Mouse (Mus musculus): ENCODE data around the gene Mical2.

Gene Mical2

DNA sequence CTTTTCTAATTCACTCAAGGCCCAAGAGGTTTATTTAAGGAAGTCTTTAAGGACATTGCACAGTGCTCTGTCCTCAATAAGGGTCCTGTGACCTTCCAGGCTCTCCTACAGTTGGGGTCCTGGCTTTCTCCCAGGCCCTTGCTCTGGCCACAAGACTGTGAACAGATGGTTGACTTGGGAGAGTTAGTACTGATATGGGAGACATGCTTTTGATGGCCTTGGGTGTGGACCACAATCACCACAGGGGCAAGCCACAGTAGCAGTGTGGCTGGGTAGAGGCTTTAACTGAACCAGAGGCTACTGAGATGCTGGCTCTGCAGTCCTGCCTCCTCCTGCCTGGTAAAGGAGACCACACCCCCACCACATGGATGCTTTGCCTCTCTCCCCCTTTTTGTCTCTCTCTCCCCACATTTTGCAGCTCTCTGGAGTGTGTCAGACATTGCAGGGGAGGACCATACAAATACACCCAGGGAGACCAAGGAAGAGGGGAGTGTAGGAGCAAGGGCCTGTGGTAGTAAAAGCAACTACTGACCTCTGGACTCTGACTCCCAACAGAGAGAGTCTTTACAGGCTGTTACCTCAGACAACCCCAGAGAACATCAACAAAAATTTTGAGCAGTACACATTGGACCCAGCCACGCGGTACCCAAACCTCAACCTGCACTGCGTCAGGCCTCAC lies 94.5 kb downstream of the Mical2 start:
- peak in 1 of 2 experiments; percentile 49 for DNase-seq

DNA sequence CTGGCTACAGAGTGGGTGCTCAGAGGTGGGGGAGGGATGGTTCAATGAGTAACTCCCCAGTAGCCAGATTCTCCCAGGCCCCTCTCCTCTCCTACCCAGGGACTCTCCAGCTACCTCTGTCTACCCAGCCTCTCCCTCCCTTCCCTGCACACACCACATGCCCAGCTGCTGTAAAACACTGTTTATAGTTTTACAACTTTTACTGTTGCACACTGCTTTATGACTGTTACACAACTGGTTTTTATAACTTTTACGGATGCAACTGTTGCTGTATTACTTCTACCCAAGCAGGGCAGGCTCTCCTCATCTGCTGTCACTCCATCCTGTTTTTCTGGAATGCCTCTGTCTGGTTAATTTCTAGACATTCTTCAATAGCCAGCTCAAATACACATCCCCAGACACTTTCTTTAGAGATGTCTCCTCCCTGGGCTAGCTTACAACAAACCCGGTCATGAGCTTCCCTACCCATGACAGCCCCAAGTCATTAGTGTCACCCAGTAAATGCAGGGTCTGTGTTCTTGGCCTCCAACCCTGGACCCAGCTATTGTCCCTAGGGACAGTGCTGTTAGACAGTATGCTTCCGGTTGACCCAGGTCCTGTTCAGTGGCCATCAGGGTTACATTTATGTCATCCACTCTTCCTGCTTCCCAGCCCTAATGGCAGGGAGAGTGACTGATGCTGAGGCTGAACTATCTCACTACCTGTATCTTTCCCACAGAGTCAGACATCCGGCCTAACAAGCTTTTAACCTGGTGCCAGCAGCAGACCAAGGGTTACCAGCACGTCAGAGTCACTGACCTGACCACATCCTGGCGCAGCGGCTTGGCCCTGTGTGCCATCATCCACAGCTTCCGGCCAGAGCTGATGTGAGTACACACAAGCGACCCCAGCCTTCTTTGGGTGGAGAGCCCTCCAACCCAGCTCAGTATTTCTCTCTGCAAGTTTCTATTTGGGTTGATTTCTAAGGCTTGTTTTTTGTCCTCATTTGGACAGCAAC lies 96.4 kb downstream of the Mical2 start:
- no peak for DNase-seq

DNA sequence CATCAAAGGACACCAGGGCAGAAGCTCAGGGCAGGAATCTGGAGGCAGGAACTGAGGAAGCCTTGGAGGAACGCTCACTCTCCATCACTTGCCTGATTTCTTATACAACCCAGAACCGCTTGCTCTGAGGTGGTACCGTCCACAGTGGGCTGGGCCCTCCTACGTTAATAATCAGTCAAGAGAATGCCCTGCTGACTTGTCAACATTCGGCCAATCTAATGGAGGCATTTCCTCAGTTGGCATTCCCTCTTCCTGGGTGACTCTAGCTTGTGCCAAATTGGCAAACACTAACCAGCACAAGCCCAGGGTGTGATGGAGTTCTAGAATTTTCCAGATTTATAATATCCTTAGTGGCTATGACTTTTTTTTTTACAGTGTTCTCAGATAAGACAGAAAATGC lies 98.9 kb downstream of the Mical2 start:
- no peak for DNase-seq

DNA sequence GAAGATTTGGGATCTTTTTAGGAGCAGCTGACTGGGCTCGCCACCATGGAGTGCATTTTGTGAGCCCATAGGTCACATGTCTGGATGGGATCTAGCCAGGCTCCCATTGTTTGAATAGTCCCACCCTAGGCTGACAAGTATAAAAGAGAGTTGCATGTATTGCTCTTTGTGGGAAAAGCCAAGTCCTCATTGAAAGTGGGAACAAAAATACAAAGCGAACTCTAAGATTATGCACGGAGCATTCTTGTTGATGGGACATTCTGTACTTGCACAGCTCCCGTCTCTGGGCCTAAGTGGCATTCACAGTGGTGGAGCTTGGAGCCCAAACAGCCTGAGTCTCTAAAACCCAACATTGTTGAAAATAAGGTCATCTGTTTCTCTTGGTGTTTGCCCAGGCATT lies 101.2 kb downstream of the Mical2 start:
- DNase-seq = no peak

DNA sequence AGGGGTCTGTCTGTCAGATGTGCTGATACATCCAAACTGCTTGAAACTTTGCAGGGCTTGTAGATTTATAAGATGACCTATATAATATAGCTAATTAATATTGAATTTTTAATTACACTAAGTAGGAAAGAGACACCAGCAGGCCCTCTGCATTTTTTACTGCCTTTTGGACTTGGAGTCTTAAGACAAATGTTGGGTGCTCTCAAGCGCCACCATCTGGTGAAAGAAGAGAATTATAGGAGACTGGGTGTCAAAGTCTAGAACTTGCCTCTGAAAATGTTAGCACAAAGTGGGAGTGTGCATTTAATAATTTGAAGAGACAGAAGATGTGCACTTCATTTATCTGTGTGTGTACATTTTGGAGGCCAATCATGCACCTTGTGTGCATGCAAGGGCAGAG lies 103.3 kb downstream of the Mical2 start:
- DNase-seq = peak; percentile 66 to 78

DNA sequence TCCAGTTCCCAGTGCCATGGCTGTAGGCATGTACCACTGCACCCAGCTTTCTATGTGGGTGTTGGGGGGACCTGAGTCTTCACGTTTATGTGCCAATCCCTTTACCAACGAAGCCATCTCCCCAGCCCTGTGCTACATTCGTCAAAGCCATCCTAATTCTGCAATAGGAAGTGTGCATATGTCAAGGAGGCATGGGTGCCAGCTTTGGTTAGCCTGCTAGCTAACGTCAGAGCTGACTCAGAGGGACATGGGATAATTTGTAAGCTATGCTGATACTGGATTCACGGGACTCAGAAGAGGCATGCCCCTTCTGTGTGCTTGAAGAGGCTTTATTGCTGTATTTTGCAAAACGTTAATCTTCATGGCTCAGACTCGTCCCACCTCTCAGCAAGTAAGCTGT lies 103.8 kb downstream of the Mical2 start:
- DNase-seq = peak; percentile 37 to 42

DNA sequence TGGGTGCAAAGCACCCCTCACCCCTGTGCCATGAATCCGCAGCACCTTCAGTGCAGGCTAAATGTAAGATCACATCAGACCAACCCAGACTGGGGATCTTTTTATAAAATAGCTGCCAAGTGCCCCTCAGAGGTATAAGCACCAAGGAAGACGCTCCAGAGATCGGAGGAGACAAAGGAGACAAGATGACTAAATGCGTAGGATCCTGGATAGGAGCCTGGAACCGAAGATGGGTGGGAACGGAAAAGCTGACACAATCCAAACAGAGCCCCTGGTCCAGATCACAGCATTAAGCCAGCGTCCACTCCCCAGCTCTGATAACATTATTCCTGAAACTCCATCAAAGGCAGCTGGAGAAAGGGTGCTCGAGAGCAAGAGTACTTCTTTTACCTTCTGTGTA lies 105.3 kb downstream of the Mical2 start:
- no peak for DNase-seq

DNA sequence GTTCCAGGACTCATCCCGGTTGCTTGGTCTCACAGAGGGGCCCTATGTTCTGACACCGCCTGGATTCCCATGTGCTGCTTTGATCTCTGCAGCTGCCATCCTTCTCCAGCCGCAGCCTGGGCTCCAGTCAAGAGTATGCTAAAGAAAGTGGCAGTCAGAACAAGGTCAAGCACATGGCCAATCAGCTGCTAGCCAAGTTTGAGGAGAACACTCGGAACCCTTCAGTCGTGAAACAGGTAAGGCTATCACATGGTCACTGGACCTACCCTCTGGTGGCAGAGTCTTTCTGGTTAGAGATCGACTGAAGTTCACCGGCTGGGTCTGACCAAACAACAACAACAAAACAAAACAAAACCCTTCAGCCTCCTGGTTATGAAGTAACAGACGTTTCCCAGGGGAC lies 106.1 kb downstream of the Mical2 start:
- no peak for DNase-seq

DNA sequence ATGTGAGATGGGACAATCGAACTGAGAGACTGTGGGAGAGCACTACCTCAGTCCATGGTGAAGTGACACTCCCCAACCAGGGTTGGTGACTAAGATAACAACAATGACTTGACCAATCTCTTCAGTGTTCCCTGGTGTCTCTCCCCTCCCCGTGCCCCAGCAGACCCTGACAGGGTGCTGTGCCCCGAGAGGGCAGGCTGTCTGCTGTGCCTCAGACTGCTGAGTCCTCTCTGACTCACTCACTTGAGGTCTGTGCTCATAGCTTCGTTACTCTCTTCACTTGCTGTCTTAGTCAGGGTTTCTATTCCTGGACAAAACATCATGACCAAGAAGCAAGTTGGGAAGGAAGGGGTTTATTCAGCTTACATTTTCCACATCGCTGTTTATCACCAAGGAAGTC lies 106.8 kb downstream of the Mical2 start:
- no peak for DNase-seq

DNA sequence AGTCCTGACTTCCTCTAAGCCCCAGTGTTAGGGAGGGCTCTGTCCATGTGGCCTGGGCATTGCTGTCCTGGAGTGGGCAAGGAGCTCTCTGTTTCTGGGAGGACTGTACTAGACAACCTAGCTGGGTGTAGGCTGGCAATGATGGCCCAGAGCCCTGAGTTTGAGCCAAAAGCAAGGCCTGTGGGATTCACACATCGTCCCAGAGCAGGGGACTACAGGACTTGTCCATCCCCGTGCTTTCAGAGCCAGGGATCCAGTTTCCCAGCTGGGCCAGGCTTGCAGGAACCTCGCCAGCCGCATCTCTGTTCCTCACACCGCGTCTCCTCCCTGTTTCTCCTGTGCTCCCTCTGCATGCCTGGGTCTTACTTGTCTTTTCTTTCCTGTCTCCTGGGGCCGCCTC lies 107.7 kb downstream of the Mical2 start:
- DNase-seq = peak; percentile 41 to 49

DNA sequence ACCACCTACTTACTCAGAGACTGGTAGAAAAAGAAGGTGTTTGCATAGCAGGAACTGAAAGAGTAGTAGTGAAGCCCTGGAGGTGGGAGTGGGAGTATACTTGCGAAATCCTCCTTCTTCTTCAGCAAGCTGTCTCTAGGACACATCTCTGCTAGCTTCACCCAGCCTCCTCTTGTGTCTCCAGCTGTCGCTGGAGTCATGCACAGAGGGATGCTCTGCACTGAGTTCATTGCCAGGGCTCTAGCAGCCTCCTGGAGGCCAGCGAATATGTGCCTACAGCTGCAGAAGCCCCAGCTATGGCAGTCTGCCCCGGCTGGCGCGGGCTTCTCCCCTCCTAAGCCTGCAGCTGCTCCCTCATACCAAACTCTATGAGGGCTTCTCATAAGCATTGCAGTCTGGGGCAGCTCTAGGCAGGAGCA lies 110.6 kb downstream of the Mical2 start:
- DNase-seq = peak; percentile 43 to 49

DNA sequence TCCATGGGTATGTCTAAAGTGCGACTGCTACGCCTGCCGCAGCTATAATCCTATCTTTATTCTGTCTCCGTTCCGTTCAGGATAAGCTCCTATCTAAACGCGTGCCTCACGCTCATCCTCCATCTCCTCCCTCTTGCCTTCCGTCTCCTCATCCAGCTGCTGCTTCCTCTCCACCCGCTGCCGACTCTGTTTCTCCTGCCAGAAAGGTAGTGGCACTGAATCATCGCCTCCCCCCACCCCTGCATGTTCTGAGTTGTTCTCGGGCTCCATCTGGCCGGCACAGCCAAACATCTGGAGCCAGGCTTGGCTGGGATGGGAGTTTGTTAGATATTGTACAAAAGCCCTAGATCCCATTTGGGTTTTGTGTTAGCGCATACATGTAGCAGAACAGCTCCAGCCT lies 111.1 kb downstream of the Mical2 start:
- no peak for DNase-seq

DNA sequence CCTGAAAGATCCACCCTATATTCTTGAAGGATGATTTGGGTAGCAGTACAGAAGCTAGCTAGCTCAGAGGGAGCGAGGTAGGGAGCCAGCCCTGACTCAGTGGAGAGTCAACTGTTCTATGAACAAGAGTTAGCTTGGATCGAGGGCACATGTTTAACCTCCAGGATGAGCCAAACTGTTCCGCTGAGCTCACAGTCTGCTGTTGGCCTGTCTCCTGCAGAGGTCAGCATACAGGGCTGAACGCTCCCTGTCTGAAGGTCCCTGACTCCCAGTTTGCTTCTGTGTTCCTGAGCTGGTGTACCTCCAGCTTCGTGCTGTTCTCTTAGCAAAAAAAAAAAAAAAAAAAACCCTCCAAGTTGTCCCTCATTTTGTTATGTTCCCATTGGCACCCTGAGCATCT lies 112.1 kb downstream of the Mical2 start:
- DNase-seq = no peak

DNA sequence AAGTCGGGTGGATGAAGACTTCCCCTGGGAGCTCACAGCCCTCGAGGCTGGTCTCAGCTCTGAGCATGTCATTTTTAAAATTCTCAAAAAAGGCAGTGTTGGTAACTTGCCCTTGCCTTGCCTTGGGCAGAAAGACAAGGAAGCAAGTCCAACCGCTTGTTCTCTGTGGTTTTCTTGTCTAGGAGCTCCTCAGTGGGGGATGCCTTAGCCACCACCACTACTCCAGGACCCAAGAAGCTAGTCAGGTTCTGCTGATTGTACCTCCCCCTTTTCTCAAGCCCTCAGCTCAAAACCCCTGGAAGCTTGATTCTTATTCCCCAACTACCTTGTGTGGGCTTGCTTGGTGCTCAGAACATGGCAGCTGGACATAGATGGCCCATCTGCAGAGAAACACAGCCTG lies 115.4 kb downstream of the Mical2 start:
- no peak for DNase-seq

DNA sequence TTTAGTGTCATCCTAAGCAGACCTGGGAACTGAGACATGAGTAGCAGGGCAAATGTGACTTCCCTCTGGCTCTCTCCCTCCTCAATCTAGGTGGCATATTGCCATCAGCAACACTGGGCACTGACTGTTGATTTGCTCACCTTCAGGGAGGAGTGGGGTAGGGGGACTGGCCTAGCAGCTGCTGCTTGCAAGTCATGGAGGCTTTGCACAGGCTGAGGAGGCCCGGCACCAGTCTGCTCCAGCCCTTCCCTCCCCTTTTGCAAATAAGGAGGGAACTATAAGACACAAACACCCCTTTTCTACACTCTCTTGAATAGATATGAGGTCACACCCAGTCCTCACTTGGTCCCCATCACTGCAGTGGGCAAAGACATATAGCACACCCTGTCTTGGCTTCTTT lies 120.0 kb downstream of the Mical2 start:
- DNase-seq = no peak

DNA sequence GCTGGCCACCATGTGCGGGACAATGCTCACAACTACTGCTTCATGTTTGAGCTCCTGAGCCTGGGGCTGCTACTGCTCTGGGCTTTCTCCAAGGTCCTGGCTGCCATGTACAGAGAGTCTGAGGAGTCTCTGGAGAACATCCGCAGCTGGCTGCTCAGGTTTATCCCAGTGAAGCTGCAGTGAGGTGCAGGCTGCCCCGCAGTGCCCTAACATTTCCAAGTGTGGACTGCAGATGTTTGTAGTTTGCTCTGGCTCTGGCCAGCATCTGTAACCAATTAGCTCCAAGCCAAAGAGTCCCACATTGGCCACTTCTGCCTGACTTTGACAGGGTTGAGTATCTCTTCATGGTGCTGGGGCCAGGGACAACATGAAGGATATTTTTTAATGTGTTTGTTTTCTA lies 125.9 kb downstream of the Mical2 start:
- DNase-seq = no peak

DNA sequence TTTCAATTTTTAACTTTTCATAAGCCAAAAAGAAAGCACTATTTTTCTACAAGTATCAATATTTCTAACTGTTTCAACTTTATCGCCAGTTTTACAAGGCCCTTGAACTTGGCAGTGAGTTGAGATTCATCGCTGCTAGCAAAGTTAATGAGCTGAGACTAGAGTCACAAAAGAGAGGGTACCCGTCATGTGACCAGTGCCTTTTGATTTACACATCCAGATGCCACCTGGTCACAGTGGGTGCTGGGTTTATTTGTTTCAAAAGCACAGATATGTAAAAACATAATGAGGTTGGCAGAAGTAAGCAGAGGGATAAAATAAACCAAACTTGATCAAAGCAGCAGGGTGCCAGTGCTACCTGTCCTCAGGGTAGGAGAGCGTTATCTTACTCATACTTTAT lies 126.3 kb downstream of the Mical2 start:
- DNase-seq = no peak

DNA sequence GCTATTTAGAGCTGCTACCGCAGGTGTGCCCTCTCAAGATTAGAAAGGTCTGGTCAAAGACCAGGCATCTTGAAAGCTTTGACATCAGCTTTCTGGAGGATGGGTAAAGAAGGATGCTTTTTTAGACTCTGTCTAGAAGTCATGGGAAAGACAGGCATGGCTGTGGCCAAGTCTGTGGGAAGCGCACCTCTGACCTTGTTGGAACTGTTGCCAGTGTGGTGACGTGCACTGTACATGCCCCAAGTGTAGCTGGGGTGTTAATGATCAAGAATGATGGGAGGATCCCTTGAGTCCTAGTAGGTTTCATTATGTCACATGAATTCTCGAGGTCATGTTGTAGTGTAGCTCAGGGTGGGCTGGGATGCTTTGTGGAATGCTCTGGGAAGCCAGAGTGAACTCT lies 127.4 kb downstream of the Mical2 start:
- DNase-seq = no peak

DNA sequence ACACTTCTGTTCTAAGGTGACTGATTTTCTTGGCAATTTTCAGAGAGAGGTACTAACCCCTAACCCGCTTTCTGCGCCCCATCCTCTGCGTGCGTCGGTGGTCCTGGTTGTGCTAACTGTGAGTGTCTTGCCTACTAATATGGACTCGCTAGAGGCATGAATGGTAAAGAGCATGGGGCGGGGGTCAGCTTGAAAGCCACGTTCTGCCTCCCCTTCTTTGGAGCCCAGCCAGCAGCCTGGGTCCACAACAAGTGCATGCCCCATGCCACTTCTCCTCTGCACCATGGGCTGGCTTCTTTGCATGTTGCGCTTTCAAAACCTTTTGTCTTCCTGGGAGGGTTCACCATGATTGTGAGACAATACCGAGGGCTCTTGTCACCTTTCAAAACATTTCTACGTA lies 128.3 kb downstream of the Mical2 start:
- no peak for DNase-seq

DNA sequence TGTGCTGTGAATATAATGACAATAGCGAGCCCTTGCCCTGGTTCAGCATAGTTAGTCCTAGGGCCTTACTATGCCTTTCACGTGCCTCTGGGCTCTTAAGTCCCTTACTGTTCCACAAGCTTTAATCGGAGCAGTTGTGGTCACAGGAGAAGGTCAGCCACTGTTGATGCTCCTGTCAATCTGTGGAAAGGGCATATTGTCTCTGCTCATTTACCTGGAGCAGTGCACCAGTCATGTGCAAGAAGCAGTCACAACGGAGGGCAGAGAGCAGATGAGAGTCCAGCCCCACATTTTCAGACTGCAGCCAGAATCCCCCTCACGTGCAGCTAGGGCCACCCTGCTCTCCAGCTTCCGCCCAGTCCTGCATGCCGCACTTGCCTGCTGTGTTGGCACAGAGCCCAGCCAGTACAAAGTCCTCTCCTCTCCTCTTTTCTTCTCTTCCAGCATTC lies 128.9 kb downstream of the Mical2 start:
- DNase-seq = peak; percentile 61 to 63

DNA sequence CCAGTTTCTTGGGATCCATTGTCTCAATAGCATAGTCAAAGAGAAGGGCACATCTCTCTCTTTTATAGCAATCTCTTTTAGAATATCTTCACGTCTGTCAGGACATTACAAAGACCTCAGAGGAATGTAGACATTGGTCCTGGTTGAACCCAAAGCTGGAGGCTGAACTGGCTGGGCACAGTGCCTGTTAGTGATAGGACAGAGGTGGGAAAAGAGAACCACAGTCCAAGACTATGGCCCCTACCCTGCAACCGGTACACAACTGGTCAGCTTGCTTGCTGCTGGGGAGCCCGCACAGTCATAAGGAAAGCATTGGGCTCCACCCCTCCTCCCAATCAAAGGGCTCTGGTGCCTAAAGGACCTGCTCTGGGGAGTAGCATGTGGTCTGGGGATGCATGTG lies 133.9 kb downstream of the Mical2 start:
- no peak for DNase-seq

DNA sequence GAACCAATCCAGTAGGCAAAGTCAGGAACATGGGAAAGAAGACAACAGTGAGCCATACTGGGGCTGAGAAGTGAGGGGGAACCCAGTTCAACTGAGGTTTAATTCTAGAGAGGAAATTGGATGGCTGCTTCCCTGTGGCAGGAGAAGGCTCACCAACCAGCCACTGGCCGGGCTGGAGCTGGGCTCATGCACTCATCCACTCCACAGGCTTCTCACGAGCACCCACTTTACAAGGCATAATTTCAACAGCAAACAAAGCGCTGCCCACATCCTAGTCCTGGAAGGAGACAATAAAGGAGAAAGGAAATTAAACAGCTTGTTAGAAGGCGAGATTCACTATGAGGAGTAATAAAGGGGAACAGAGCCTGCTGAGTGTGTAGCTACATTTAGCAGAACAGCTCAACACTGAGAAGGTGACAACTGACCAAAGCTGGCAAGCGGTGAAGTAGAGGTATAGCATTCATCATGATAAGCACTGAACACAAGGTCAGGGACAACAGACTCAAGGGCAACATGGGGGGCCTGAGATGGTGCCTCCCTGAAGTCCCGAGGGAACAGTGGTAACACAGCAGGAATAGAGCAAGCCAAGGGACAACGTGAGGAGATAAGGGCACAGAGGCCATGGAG lies 137.0 kb downstream of the Mical2 start:
- DNase-seq = no peak

DNA sequence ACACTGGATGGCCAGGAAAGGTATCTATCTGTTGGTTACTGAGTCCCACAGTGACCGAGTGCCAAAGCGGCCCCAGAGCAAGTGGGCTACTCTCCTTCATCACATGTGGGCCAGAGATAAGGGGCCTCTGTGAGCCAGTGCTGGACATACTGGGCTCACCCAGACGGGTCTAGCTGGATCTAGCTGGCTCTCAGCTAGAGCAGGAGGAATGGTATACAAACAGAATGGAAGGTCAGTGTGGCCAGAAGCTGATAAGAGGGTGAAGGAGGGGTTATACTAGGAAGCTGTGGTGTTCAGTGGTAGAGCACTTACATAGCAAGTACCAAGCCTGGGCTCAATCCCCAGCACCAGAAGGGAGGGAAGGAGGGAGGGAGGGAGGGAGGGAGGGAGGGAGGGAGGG lies 140.2 kb downstream of the Mical2 start:
- DNase-seq = no peak

DNA sequence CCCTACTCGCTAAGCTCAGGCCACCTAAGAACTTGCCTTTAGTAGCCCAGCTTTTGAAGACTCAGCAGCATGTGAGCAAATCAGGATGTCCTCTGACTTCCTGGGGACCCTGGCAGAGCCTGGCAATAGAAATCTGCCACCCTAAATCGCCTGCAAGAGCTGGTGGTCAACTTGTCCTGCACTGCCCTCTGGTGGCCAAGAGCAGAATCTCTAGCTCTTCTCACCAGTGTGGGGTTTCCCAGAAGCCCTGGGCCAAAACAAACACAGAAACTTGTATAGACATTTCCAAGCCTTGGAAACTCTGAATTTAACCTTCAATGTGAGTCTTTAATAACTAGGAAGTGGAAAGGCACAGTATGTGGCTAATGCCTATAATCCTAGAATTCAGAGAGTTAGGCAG lies 143.4 kb downstream of the Mical2 start:
- peak; percentile 84 to 93 for DNase-seq
